Mouse (Mus musculus) layer of hippocampus, adult 9-11 months (tissue): ENCODE data around the gene Dph6.

Experiments
- DNase-seq: peaks from one replicate; pipeline ENCODE4 v3.0.0; 2022

The Dph6 gene

DNA sequence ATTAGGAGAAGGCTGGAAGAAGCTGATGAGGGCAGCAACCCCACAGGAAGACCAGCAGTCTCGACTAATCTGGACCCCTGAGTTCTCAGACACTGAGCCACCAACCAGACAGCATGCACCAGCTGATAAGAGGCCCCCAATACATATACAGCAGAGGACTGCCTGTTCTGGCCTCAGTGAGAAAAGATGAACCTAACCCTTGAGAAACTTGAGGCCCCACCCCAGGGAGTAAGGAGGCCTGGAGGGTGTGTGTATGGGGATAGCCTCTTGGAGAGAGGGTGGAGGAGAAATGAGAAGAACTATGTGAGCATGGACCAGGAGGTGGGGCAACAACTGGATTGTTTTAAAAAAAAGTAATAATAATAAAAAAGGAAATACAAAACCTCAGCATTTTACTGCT lies 118.7 kb downstream of the Dph6 start:
- no peak for DNase-seq

DNA sequence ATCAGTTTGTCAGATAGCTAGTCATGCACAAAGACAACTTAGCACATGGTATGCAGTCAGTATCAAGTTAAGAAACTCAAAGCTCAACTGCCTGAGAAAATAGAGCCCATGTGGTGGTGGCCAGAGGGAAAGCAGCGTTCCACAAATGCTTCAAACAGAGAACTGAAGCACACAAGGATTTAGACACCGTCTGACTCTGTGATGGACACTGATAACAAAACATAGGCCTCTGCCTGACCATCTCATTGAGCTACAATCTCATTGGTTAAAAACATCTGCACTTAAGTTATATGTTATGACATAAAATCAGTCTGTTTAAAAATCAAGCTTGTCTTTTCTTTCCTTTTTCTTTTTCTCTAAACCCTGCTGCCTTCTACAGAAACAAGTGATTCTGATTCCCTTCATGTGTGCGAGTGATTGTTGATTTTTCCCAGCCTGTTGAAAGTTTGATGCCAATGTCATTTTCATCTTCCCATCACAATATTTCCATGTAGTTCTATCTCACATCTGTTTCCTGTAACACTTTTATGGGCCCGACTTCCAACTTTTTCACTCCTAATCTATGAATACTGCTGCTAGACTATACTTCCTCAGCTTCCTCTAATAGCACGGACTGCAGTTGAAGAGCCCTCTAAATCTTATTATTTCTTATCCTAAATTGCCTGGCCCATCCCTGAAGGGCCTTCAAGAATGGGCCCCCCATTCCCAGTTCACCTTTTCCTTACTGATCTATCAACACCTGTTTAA lies 123.6 kb downstream of the Dph6 start:
- DNase-seq: no peak

- no peak for DNase-seq
Observed at GRCm38 (mm10) chr2:114520414-114520813, 134.3 kb downstream of the Dph6 start.

GRCm38 (mm10) chr2:114519907-114520306 lies 134.9 kb downstream of the Dph6 start:
- no peak for DNase-seq

DNA sequence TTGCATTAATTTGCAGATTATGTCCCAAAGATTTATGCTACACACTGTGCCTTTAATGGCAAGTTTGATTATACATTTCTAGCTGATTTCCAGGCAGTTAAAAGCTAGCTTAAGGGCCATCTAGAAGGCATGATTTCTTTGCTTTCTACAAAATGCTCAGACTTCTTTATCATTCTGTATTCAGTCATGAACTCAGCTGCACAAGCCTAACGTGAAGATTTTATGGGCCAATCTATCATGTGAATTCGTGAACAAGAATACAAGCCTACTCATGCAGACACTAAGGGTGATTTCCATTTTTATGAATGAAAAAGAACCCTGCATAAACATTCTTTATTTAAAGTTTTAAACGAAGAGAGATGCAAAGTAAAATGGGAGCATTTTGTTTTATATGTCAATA lies 162.4 kb downstream of the Dph6 start:
- no peak for DNase-seq

DNA sequence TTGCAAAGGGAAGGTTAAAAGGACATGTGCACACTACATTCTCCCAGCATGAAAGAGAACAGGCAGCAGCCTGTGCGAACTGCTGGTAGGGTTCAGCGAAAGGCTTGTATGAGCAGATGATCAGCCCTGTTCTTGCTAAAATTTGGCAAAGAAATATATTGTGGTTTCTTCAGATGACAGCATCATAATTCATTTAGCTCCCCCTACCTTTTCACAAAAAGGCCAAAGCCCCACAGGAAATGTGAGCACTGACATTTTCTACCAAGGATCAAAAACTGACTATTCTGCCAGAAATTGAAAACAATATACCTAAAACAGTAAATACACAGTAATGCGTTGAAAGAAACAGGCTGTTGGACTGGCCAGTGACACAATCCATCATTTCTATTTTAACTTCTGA lies 162.9 kb downstream of the Dph6 start:
- peak; percentile 10 for DNase-seq

DNA sequence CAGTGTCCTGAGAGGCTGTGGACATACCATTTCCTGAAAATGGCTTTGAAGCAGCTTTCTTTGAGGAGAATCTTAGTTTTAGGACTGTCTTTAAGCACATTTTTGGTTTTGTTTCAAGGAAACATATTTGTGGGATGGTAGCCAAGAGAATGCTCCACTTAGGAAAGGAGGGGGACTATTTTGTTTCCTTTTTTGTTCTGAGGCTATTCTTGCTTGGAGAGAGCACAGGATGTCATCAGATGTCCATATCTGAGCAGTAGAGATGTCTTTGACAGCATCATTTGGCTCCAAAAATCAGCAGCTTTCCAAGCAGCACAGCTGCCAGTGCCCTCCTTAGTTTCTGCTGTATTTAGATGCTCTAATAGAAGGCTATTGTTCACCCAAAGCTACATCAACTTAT lies 167.8 kb downstream of the Dph6 start:
- DNase-seq: no peak
